Mouse (Mus musculus): Measurements from ENCODE around the gene Cemip2. TPM values are rescaled to one million over a fixed set of nuclear protein-coding genes. Genes with fewer than 3 reads are reported as not detected.

Cemip2 gene
- polyA plus RNA-seq, 1 experiment from 2014 or later, result 13.0 TPM

GRCm38 (mm10) chr19:21796333-21796732, 18.2 kb downstream of the Cemip2 start:
- Histone ChIP-seq H3K9me3 (replicated peaks; ENCODE audit: control insufficient read depth, low read length) (no peaks in the 10 kb centered on the region), H3K4me1 (ENCODE audit: control insufficient read depth, insufficient read depth, low read length) (peaks cover 12% of the 10 kb centered on the region), H3K27me3 (ENCODE audit: control insufficient read depth, insufficient read depth, low read length) (no peaks in the 10 kb centered on the region), H3K36me3 (ENCODE audit: control insufficient read depth, insufficient read depth, low read length) (peaks cover 8% of the 10 kb centered on the region), H3K4me3 (replicated peaks; ENCODE audit: low read length) (no peak overlapping the region), H3K4me2 (ENCODE audit: low read depth, low read length) (no peak overlapping the region), H3K9ac (ENCODE audit: low read length) (no peak overlapping the region), H3K27ac (ENCODE audit: low read length) (no peak overlapping the region)
- 84% methylated on average over 5 of the region's 5 CpGs for WGBS
- ATAC-seq (ENCODE audit: insufficient read depth, low FRiP score), result no peak

GRCm38 (mm10) chr19:21798700-21799099, 20.6 kb downstream of the Cemip2 start:
- no peak for ATAC-seq (ENCODE audit: insufficient read depth, low FRiP score)

GRCm38 (mm10) chr19:21799410-21800373, 21.6 kb downstream of the Cemip2 start:
- H3K4me1 ChIP-seq (ENCODE audit: control insufficient read depth, insufficient read depth, low read length), result peaks cover 12% of the 10 kb centered on the region
- no peaks in the 10 kb centered on the region for H3K9me3 ChIP-seq (replicated peaks; ENCODE audit: control insufficient read depth, low read length)
- ATAC-seq (ENCODE audit: insufficient read depth, low FRiP score), result peak; percentile 21; the same call in 1 of the 2 replicates
- H3K36me3 ChIP-seq (ENCODE audit: control insufficient read depth, insufficient read depth, low read length), result peaks cover 7% of the 10 kb centered on the region
- H3K27me3 ChIP-seq (ENCODE audit: control insufficient read depth, insufficient read depth, low read length), result no peaks in the 10 kb centered on the region
- H3K4me3 ChIP-seq (replicated peaks; ENCODE audit: low read length), result no peak overlapping the region
- H3K4me2 ChIP-seq (ENCODE audit: low read depth, low read length), result no peak overlapping the region
- H3K27ac ChIP-seq (ENCODE audit: low read length), result peak overlapping the region; percentile 21
- no peak overlapping the region for H3K9ac ChIP-seq (ENCODE audit: low read length)
- 60% methylated on average over 13 of the region's 13 CpGs for WGBS

More at GRCm38 (mm10) chr19:21798700-21799099, 20.6 kb downstream of the Cemip2 start:
- 71% methylated on average over 3 of the region's 3 CpGs for WGBS
- Histone ChIP-seq H3K27ac (ENCODE audit: low read length) (no peak overlapping the region), H3K27me3 (ENCODE audit: control insufficient read depth, insufficient read depth, low read length) (no peaks in the 10 kb centered on the region), H3K9ac (ENCODE audit: low read length) (no peak overlapping the region), H3K4me1 (ENCODE audit: control insufficient read depth, insufficient read depth, low read length) (peaks cover 12% of the 10 kb centered on the region), H3K36me3 (ENCODE audit: control insufficient read depth, insufficient read depth, low read length) (peaks cover 4% of the 10 kb centered on the region), H3K4me3 (replicated peaks; ENCODE audit: low read length) (no peak overlapping the region), H3K9me3 (replicated peaks; ENCODE audit: control insufficient read depth, low read length) (no peaks in the 10 kb centered on the region), H3K4me2 (ENCODE audit: low read depth, low read length) (no peak overlapping the region)

GRCm38 (mm10) chr19:21804488-21804887, 26.3 kb downstream of the Cemip2 start:
- Histone ChIP-seq H3K4me3 (replicated peaks; ENCODE audit: low read length) (no peak overlapping the region), H3K36me3 (ENCODE audit: control insufficient read depth, insufficient read depth, low read length) (peaks cover 15% of the 10 kb centered on the region), H3K9ac (ENCODE audit: low read length) (no peak overlapping the region), H3K27me3 (ENCODE audit: control insufficient read depth, insufficient read depth, low read length) (no peaks in the 10 kb centered on the region), H3K4me2 (ENCODE audit: low read depth, low read length) (no peak overlapping the region), H3K4me1 (ENCODE audit: control insufficient read depth, insufficient read depth, low read length) (peaks cover 6% of the 10 kb centered on the region), H3K9me3 (replicated peaks; ENCODE audit: control insufficient read depth, low read length) (no peaks in the 10 kb centered on the region), H3K27ac (ENCODE audit: low read length) (no peak overlapping the region)
- no peak for ATAC-seq (ENCODE audit: insufficient read depth, low FRiP score)
- WGBS, result 85% methylated on average over 8 of the region's 8 CpGs

GRCm38 (mm10) chr19:21805305-21805704, 27.2 kb downstream of the Cemip2 start:
- Histone ChIP-seq H3K27ac (ENCODE audit: low read length) (no peak overlapping the region), H3K4me2 (ENCODE audit: low read depth, low read length) (no peak overlapping the region), H3K9ac (ENCODE audit: low read length) (no peak overlapping the region), H3K4me1 (ENCODE audit: control insufficient read depth, insufficient read depth, low read length) (no peaks in the 10 kb centered on the region), H3K27me3 (ENCODE audit: control insufficient read depth, insufficient read depth, low read length) (no peaks in the 10 kb centered on the region), H3K9me3 (replicated peaks; ENCODE audit: control insufficient read depth, low read length) (no peaks in the 10 kb centered on the region), H3K4me3 (replicated peaks; ENCODE audit: low read length) (no peak overlapping the region), H3K36me3 (ENCODE audit: control insufficient read depth, insufficient read depth, low read length) (peaks cover 15% of the 10 kb centered on the region)
- peak; percentile 64 for ATAC-seq (ENCODE audit: insufficient read depth, low FRiP score)
- whole genome bisulfite sequencing, result 54% methylated on average over 3 of the region's 3 CpGs

- Histone ChIP-seq H3K4me3 (replicated peaks; ENCODE audit: low read length) (no peak overlapping the region), H3K4me2 (ENCODE audit: low read depth, low read length) (no peak overlapping the region), H3K4me1 (ENCODE audit: control insufficient read depth, insufficient read depth, low read length) (peaks cover 2% of the 10 kb centered on the region; the same call in 1 of the 2 replicates), H3K27me3 (ENCODE audit: control insufficient read depth, insufficient read depth, low read length) (no peaks in the 10 kb centered on the region), H3K36me3 (ENCODE audit: control insufficient read depth, insufficient read depth, low read length) (peaks cover 11% of the 10 kb centered on the region), H3K27ac (ENCODE audit: low read length) (no peak overlapping the region), H3K9ac (ENCODE audit: low read length) (no peak overlapping the region), H3K9me3 (replicated peaks; ENCODE audit: control insufficient read depth, low read length) (no peaks in the 10 kb centered on the region)
- ATAC-seq (ENCODE audit: insufficient read depth, low FRiP score), result no peak
- WGBS, result 91% methylated on average over 5 of the region's 5 CpGs
These were observed 32.0 kb downstream of the Cemip2 start for GRCm38 (mm10) chr19:21810135-21810534.

GRCm38 (mm10) chr19:21813560-21813959, 35.4 kb downstream of the Cemip2 start:
- H3K4me3 ChIP-seq (replicated peaks; ENCODE audit: low read length), result no peak overlapping the region
- no peak for ATAC-seq (ENCODE audit: insufficient read depth, low FRiP score)
- H3K9ac ChIP-seq (ENCODE audit: low read length), result no peak overlapping the region
- H3K27ac ChIP-seq (ENCODE audit: low read length), result no peak overlapping the region; the same call in 1 of the 2 replicates
- H3K4me1 ChIP-seq (ENCODE audit: control insufficient read depth, insufficient read depth, low read length), result peaks cover 2% of the 10 kb centered on the region; the same call in 1 of the 2 replicates
- no peaks in the 10 kb centered on the region for H3K27me3 ChIP-seq (ENCODE audit: control insufficient read depth, insufficient read depth, low read length)
- H3K9me3 ChIP-seq (replicated peaks; ENCODE audit: control insufficient read depth, low read length), result no peaks in the 10 kb centered on the region
- H3K36me3 ChIP-seq (ENCODE audit: control insufficient read depth, insufficient read depth, low read length), result peaks cover 24% of the 10 kb centered on the region
- no peak overlapping the region for H3K4me2 ChIP-seq (ENCODE audit: low read depth, low read length)
- 62% methylated on average over 13 of the region's 13 CpGs for WGBS

GRCm38 (mm10) chr19:21814433-21815020, 36.4 kb downstream of the Cemip2 start:
- Histone ChIP-seq H3K9ac (ENCODE audit: low read length) (no peak overlapping the region), H3K4me2 (ENCODE audit: low read depth, low read length) (no peak overlapping the region), H3K4me1 (ENCODE audit: control insufficient read depth, insufficient read depth, low read length) (peaks cover 2% of the 10 kb centered on the region; the same call in 1 of the 2 replicates), H3K27me3 (ENCODE audit: control insufficient read depth, insufficient read depth, low read length) (no peaks in the 10 kb centered on the region), H3K9me3 (replicated peaks; ENCODE audit: control insufficient read depth, low read length) (no peaks in the 10 kb centered on the region), H3K36me3 (ENCODE audit: control insufficient read depth, insufficient read depth, low read length) (peaks cover 29% of the 10 kb centered on the region), H3K27ac (ENCODE audit: low read length) (no peak overlapping the region; the same call in 1 of the 2 replicates), H3K4me3 (replicated peaks; ENCODE audit: low read length) (no peak overlapping the region)
- ATAC-seq (ENCODE audit: insufficient read depth, low FRiP score), result peak; percentile 66; the same call in 1 of the 2 replicates
- WGBS, result 64% methylated on average over 8 of the region's 8 CpGs

GRCm38 (mm10) chr19:21816260-21816659, 38.1 kb downstream of the Cemip2 start:
- Histone ChIP-seq H3K27ac (ENCODE audit: low read length) (no peak overlapping the region), H3K9ac (ENCODE audit: low read length) (no peak overlapping the region), H3K36me3 (ENCODE audit: control insufficient read depth, insufficient read depth, low read length) (peaks cover 29% of the 10 kb centered on the region), H3K4me3 (replicated peaks; ENCODE audit: low read length) (no peak overlapping the region), H3K4me1 (ENCODE audit: control insufficient read depth, insufficient read depth, low read length) (peaks cover 2% of the 10 kb centered on the region; the same call in 1 of the 2 replicates), H3K27me3 (ENCODE audit: control insufficient read depth, insufficient read depth, low read length) (no peaks in the 10 kb centered on the region), H3K4me2 (ENCODE audit: low read depth, low read length) (no peak overlapping the region), H3K9me3 (replicated peaks; ENCODE audit: control insufficient read depth, low read length) (no peaks in the 10 kb centered on the region)
- WGBS, result 92% methylated on average over 4 of the region's 4 CpGs
- no peak for ATAC-seq (ENCODE audit: insufficient read depth, low FRiP score)
